Mouse (Mus musculus): ENCODE data around the gene Tmem179b. TPM values are rescaled to one million over a fixed set of nuclear protein-coding genes. Genes with fewer than 3 reads are reported as not detected.
"Not testable (repeated sequence)": the region's sequence is repeated elsewhere in the genome, so short reads cannot be mapped to it uniquely, and the experiment has no call there.

Gene Tmem179b
- polyA plus RNA-seq, 1 experiment = 122 TPM

DNA sequence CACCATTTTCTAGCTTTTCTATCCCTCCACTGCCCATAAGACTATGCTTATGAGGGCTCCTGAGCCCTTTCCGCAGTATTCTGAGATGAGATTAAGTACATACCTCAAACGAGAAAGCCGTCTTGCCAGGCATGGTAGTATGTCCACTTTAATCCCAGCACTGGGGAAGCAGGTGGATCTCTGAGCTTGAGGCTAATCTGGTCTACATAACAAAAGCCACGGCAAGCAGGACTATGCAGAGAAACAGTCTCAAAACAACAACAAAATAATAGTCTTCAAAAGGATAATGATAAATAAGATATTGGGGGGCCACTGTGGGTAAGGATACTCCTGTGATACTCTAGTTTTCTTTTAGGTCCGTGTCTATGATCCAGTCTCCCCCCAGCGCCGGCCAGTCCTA lies 35.4 kb downstream of the Tmem179b start:
- DNase-seq (ENCODE audit: low read depth, low spot score) = no peak
- 89% methylated on average over 7 of the region's 7 CpGs for WGBS

DNA sequence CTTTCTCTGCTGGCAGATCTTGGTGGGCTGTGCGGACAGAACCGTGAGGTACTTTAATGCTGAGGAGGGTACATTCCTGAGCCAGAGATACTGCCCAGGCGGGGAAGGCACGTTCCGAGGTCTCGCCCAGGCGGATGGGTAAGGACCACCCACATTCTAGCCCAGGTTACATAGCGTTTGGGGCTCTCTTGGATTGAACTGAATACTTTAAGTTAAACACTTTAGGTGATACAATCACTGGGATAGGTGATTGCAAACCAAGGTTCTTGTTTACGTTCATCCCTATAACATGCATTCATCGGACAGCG lies 38.2 kb downstream of the Tmem179b start:
- no peak for DNase-seq (ENCODE audit: low read depth, low spot score)
- under 1% methylated on average over 11 of the region's 11 CpGs for WGBS

DNA sequence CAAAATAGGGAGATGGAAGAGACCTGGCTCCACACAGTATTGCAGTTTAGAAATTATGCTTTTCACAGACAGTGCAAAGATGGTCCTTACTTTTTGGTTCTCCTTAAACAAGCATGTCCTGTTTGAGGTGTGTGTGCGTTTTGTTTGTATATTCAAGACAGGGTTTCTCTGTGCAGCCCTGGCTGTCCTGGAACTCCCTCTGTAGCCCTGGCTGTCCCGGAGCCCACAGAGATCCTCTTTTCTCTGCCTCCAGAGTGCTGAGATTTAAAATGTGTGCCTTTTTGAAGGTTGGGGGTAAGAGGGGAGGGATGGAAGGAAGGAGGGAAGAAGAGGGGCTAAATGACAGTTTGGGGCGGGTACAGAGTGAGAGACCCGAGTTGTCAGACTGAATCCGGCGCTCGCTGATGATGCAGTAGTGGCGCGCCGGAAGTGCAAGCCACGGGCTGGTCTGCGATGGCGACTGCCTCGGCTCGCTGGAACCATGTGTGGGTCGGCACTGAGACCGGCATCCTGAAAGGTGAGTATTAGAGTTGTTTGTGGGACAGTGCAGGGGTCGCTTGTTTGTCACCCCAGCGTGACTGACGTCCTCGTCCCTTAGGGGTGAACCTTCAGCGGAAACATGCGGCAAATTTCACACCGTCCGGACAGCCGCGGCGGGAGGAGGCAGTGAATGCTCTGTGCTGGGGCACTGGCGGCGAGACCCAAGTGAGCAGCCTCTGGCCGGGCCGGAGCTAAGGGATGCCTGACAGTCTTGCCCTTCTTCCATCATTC lies 38.7 kb downstream of the Tmem179b start, which contains the start of gene Wdr74:
TSS of gene Wdr74 (plus strand) at position 439 of the 771 bp plus-strand sequence.
- DNase-seq (ENCODE audit: low read depth, low spot score) = peak; percentile 78
- under 1% methylated on average over 32 of the region's 32 CpGs for WGBS

DNA sequence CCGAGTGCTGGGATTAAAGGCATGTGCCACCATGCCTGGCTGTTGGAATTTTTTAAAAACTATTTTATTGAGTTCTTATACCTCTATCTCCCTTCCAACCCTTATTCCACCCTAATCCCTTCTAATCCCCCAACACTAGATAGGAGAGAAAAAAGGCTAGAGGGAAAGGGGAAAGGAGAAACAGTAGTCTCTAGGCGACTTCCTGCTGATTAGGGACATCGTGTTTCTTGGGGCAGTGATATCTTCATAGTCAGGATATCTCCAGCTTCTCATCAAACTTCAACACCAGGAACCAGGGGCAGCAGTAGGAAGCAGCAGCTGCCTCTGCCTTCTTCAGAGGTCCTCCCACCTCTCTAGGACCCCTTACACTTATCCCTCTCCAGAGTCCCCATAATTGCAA lies 39.9 kb downstream of the Tmem179b start:
- 74% methylated on average over 3 of the region's 3 CpGs for WGBS

DNA sequence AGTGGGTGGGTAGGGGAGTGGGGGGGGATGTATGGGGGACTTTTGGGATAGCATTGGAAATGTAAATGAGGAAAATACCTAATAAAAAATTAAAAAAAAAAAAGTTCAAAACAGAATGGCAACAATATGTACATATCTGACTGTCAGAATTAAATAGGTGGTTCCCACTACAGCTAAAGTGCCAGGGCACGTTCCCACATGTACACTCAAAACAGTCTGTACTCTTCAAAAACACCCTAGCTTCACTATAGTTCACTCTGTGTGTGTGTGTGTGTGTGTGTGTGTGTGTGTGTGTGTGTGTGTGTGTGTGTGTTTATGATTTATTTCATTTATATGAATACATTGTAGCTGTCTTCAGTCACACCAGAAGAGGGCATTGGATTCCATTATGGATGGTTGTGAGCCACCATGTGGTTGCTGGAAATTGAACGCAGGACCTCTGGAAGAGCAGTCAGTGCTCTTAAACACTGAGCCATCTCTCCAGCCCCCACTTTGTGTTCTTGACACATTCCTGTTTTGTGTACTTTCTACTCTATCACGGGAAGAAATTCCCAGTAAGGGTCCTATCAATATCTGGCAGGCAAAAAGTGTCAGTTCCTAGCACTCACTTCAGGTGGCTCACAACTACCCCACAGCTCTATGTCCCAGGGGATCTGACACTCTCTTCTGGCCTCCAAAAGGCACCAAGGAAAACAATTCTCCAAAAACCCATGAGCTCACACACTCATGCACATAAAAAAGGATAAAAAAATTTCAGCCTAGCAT lies 45.8 kb downstream of the Tmem179b start:
- 45% methylated on average over 3 of the region's 3 CpGs for WGBS
- not testable (repeated sequence) for DNase-seq (ENCODE audit: low read depth, low spot score)

More for the DNA sequence above, 39.9 kb downstream of the Tmem179b start:
- no peak for DNase-seq (ENCODE audit: low read depth, low spot score)

DNA sequence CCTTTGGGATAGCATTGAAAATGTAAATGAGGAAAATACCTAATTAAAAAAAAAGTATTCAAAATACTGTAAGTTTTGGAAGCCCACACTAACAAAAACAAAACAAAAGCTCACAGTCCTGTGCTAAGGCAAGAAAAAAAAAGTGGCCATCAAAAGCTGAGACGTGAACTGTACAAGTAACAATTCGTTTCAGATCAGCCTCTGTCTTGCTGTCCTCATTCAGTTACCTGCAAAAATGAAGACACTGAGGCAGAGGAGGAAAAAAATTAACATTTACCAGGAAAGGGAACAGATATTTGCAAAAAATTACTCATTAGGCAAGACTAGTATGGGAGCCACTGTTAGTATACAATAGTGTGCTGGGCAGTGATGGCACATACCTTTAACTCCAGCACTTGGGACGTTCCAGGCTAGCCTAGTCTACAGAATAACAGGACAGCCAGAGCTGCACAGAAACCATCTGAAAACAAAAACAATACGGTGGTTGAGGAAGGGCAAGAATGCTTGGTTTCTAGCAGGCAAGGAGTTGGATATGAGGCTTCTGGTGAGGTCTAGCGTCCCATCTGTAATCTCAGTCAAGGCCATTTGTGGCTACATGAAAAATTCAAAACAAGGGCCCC lies 46.7 kb downstream of the Tmem179b start:
- no peak for DNase-seq (ENCODE audit: low read depth, low spot score)
- 27% methylated on average over 5 of the region's 5 CpGs for WGBS

DNA sequence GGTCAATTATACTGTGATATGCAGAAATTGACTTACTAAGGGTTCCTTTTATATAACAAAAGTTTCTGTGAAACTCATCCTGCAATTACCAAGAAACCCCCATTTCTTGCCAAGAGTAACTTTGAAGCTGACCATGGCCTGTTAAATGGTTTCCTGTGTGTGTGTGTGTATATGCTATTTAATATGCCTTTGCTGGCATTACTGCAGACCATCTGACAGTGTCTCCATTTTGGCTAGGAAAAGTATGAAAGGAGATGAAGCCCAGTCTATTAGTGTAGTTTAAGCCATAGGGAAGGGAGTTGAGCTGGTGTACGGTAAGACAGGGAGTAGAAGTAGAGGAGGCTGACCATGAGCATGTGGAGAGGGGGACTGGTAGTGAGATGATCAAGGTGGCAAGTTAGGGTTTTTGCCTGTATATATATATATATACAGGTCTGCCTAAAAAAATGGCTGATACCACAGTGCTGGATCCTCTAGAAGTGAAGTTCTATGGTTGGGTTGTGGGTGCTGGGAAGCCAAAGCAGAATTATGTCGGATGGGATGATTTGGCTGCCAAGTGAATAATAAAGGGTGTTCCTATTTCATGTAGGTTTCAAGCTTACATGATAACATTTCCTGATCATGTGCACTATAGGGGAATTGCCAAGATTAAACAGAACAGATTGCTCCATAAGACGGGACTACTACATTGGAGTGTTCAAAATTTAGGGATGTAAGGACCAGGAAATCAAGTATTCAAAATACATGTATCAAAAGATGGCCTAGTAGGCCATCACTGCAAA lies 47.5 kb downstream of the Tmem179b start:
- DNase-seq (ENCODE audit: low read depth, low spot score) = no peak
- WGBS = 46% methylated on average over 3 of the region's 3 CpGs

DNA sequence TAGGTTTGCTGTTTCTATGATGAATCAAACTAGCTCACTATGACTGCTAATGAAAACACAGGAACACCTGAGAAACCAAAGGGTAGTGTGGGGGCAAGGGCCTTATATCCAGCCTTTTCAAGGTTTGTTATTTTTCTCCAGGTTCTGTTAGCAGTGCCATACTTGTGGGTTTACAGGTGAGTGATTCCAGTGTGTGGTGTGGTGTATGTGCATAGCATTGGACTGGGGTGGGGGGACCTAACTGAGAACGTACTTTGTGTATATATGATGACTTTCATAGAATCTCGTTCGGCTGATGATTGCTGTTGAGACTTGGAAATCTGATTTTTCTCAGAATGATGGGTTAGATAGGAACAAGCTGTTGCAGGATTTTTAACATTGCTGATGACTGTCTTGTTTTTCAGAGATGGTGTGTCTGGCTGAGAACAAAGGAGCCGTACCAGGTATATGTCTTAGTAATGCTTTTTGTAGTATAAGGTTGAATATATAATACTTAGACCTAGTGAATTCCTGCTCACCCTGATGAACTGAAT lies 49.1 kb downstream of the Tmem179b start:
- WGBS = 31% methylated on average over 4 of the region's 4 CpGs
- DNase-seq (ENCODE audit: low read depth, low spot score) = no peak

DNA sequence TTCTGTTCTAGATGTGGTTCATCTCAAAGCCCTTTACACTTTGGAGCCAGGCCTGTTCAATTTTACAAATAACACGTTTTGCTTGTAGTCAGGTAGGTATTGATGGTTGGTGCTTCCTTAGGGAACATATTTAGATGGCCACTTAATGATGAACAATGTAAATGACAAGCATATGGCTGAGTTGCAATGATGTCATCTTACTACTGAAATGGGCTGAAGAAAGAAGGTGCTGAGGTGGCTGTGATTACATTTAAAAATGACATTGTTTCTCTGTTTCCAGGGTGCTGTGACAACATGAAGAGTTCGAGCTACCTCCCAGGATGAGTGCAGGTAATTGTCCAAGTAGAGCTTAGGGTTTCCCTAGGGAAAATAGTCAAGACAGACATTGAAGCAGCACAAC lies 49.9 kb downstream of the Tmem179b start:
- 2% methylated on average over 2 of the region's 2 CpGs for WGBS
- no peak for DNase-seq (ENCODE audit: low read depth, low spot score)

DNA sequence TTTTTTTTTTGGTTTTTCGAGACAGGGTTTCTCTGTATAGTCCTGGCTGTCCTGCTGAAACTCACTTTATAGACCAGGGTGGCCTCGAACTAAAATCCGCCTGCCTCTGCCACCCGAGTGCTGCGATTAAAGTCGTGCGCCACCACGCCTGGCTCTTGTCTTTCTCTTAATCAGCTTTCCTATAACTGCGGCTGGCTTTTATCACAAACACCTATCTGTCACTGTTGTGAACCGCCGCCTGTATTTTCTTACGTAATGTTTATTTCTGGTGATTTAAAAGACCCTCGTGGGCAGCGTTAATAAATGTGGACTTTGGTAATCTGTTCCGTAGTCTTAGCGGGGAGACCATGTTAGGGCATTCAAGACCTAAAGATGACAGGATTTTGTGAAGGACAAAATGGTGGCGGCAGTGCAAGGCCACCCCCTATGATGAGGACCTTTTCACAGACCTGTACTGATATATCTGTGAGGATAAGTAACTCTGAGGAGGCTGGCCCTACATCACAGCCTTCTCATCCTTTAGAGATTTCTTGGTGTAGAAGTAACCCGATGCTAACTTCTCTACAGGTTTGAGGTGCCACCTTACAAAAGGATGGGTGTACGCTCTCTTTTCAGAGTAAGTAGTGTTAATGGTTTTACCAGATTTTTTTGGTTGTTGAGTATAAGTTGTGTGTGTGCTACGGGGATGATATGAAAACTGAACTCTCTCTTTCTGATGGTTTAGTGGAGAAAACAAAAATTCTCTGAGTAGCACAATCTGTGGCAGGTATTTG lies 50.5 kb downstream of the Tmem179b start:
- WGBS = under 1% methylated on average over 20 of the region's 20 CpGs
- no peak for DNase-seq (ENCODE audit: low read depth, low spot score)

DNA sequence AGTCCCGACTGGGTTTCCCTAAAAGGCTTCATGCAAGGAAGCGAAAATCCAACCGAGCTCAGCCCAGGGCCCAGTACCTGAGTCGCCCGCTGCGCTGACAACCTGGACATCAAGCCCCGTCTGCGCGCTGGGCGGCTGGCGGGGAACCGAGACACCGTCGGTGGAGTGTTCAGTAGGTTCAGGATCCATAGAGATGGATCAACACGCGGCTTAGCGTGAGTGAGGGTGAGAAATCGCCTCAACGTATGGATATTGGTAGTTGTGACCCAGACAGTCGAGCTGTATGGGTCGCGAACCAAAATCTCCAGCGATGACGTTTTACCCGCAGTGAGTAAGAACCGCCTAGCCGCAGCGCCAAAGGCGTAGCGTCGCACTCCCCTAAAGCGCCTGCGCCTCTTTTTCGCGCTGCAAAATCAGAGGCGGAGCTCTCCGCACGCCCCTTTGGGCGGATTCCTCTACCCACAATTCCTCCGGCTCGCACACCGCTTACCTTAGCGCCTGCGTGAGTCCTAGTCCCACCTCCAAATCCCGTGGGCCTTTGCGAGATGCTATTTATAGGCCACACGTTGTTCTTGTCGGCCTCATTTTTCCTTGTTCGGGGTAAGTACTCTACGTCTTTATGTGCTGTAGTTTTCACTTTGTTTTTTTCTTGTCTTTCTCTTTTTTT lies 51.2 kb downstream of the Tmem179b start, which contains the start of gene Slc3a2:
TSS of gene Slc3a2 (minus strand) at position 463 of the 667 bp plus-strand sequence.
- under 1% methylated on average over 50 of the region's 50 CpGs for WGBS
- DNase-seq (ENCODE audit: low read depth, low spot score) = peak; percentile 95

DNA sequence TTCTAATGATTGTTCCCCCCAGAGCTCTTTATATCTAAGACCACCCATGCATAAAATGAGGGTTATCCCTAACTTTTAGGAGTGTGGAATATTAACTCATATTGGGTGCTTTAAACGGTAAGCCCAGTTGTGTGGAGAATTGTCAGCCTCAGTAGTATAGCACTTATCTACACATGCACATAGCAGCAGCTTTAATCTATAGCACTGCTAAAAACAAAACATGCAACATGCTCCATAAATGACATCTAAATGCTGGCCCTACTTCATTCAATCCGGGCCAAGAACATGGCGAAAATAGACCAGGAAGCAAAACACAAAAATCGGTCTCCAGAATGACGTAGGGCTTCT lies 51.7 kb downstream of the Tmem179b start:
- WGBS = under 1% methylated on average over 5 of the region's 5 CpGs
- DNase-seq (ENCODE audit: low read depth, low spot score) = no peak

Other genes with a start within 250 kb of the Tmem179b start
- gene Slc22a8, start 183.2 kb downstream of the Tmem179b start, polyA plus RNA-seq (2012; rRNA removed) = not detected in 2 replicates
- gene Slc22a6, start 156.4 kb downstream of the Tmem179b start, polyA plus RNA-seq (2012; rRNA removed) = not detected in 2 replicates
- gene Chrm1, start 110.7 kb downstream of the Tmem179b start, polyA plus RNA-seq (2012; rRNA removed) = 2.7 and 3.2 TPM in 2 replicates
- gene Slc3a2, start 51.1 kb downstream of the Tmem179b start, polyA plus RNA-seq (2012; rRNA removed) = 194 and 323 TPM in 2 replicates
- gene Wdr74, start 38.6 kb downstream of the Tmem179b start, polyA plus RNA-seq (2012; rRNA removed) = 33.3 and 39.9 TPM in 2 replicates
- not detected in 2 replicates for gene 1700092M07Rik, start 33.7 kb downstream of the Tmem179b start, polyA plus RNA-seq (2012; rRNA removed)
- gene Stx5a, start 33.1 kb downstream of the Tmem179b start, polyA plus RNA-seq (2012; rRNA removed) = 71.7 and 97.3 TPM in 2 replicates
- 79.1 and 92.6 TPM in 2 replicates for gene Nxf1, start 17.4 kb downstream of the Tmem179b start, polyA plus RNA-seq (2012; rRNA removed)
- 107 and 131 TPM in 2 replicates for gene Tmem223, start 3.5 kb downstream of the Tmem179b start, polyA plus RNA-seq (2012; rRNA removed)
- 7.8 and 8.1 TPM in 2 replicates for gene Taf6l, start 11.9 kb upstream of the Tmem179b start, polyA plus RNA-seq (2012; rRNA removed)
- 46.2 and 53.1 TPM in 2 replicates for gene Polr2g, start 24.1 kb upstream of the Tmem179b start, polyA plus RNA-seq (2012; rRNA removed)
- gene Zbtb3, start 28.1 kb upstream of the Tmem179b start, polyA plus RNA-seq (2012; rRNA removed) = 1.8 TPM in 2 replicates
- 14.8 and 23.6 TPM in 2 replicates for gene Ttc9c, start 44.9 kb upstream of the Tmem179b start, polyA plus RNA-seq (2012; rRNA removed)
- 16.3 and 21.8 TPM in 2 replicates for gene Hnrnpul2, start 45.5 kb upstream of the Tmem179b start, polyA plus RNA-seq (2012; rRNA removed)
- 2.4 and 4.4 TPM in 2 replicates for gene AC129217.1, start 55.3 kb upstream of the Tmem179b start, polyA plus RNA-seq (2012; rRNA removed)
- gene Bscl2, start 63.0 kb upstream of the Tmem179b start, polyA plus RNA-seq (2012; rRNA removed) = 79.8 and 82.1 TPM in 2 replicates
- gene Gng3, start 64.7 kb upstream of the Tmem179b start, polyA plus RNA-seq (2012; rRNA removed) = 1.4 and 1.6 TPM in 2 replicates
- gene Lrrn4cl, start 76.3 kb upstream of the Tmem179b start, polyA plus RNA-seq (2012; rRNA removed) = 0.74 and 0.84 TPM in 2 replicates
- gene Ubxn1, start 97.0 kb upstream of the Tmem179b start, polyA plus RNA-seq (2012; rRNA removed) = 82.6 and 86.1 TPM in 2 replicates
- 19.7 and 23.4 TPM in 2 replicates for gene Uqcc3, start 106.5 kb upstream of the Tmem179b start, polyA plus RNA-seq (2012; rRNA removed)
- gene Lbhd1, start 109.3 kb upstream of the Tmem179b start, polyA plus RNA-seq (2012; rRNA removed) = 2.2 and 2.3 TPM in 2 replicates
- gene Gm49403, start 109.5 kb upstream of the Tmem179b start, polyA plus RNA-seq (2012; rRNA removed) = not detected in 2 replicates
- gene 1810009A15Rik, start 114.4 kb upstream of the Tmem179b start, polyA plus RNA-seq (2012; rRNA removed) = 17.7 and 21.0 TPM in 2 replicates
- not detected in 2 replicates for gene Gm49416, start 114.5 kb upstream of the Tmem179b start, polyA plus RNA-seq (2012; rRNA removed)
- 24.4 and 26.9 TPM in 2 replicates for gene Ints5, start 118.5 kb upstream of the Tmem179b start, polyA plus RNA-seq (2012; rRNA removed)
- gene Ganab, start 123.6 kb upstream of the Tmem179b start, polyA plus RNA-seq (2012; rRNA removed) = 104 and 157 TPM in 2 replicates
- 66.6 and 72.2 TPM in 2 replicates for gene B3gat3, start 145.9 kb upstream of the Tmem179b start, polyA plus RNA-seq (2012; rRNA removed)
- gene Rom1, start 154.9 kb upstream of the Tmem179b start, polyA plus RNA-seq (2012; rRNA removed) = 6.8 and 8.9 TPM in 2 replicates
- gene Eml3, start 155.1 kb upstream of the Tmem179b start, polyA plus RNA-seq (2012; rRNA removed) = 24.3 and 32.1 TPM in 2 replicates
- 30.6 and 32.3 TPM in 2 replicates for gene Mta2, start 167.4 kb upstream of the Tmem179b start, polyA plus RNA-seq (2012; rRNA removed)
- 13.6 and 18.5 TPM in 2 replicates for gene Tut1, start 179.4 kb upstream of the Tmem179b start, polyA plus RNA-seq (2012; rRNA removed)
- 302 and 315 TPM in 2 replicates for gene Eef1g, start 192.6 kb upstream of the Tmem179b start, polyA plus RNA-seq (2012; rRNA removed)
- gene Ahnak, start 214.8 kb upstream of the Tmem179b start, polyA plus RNA-seq (2012; rRNA removed) = 11.2 and 19.9 TPM in 2 replicates